Mouse (Mus musculus): ENCODE results near the gene Rxylt1.

The Rxylt1 gene

DNA sequence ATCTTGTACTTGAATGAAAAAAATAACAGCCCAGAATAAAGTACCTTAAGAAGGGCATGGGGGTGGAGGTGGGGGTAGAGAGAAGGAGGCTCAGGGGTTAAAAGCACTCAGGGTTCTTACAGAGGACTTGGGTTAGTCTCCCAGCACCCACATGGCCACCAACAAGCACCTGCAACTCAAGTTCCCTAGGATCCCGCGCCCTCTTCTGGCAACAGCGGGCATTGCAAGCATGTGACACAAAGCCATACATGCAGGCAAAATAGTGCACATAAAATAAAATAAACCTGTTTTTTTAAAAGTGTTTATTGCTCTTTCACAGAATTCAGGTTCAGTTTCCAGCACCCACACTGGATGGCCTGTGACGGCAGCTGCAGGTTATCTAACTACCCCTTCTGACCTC is 56.8 kb downstream of the Rxylt1 start:
- DNase-seq, result peak; percentile 57

DNA sequence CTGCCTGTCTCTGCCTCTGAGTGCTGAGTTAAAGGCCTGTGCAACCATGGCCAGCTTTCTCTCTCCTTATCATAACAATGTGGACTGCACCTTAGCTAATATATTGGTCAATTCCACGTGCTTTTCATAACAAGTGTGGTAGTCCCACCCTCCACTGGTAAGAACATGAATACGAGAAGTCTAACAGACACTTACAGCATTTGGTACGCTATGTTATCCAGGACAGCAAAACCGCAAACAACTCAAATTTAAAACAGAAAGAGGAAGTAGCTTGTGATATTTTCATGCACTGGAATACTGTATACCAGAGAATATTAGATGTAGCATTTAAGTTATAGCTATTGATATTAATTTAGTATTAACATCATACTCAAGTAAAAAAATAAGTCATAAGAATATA is 57.6 kb downstream of the Rxylt1 start:
- DNase-seq, result no peak

DNA sequence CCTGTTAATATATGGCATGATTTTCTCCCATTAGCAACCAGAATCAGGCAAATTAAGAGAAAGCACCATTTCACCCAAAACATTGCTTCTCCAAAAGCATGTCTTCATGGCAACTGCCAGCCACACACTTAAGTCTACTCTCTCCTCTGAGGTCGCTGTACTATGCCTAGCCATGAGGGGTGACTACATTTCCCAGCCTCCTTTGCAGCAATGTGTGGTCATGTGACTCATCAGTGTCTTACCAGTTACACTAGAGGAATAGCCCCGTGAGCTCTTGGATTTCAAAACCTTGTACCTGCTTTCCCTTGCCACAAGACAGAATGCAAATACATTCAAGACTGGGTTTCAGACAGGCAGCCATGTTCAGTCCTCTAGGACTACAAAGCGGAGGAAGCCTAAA is 58.6 kb downstream of the Rxylt1 start:
- DNase-seq, result no peak

DNA sequence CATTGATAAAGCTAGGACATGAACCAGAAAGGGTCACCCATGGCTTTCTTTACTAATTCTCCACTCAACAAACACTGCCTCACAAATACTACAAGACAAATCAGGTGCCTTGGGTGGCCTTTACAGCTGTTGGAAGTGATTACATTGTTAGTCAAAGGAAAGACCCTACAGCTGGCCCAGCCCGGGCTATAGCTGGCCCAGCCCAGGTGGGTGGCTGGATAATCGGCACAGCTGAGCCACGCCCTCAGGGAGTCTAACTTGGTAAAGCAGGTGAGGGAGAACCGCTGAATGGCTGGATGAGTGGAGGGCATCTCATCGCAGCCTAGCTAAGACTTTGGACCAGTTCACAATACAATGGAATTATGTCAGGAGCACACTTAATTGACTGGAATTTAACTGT is 63.9 kb downstream of the Rxylt1 start:
- DNase-seq, result no peak

DNA sequence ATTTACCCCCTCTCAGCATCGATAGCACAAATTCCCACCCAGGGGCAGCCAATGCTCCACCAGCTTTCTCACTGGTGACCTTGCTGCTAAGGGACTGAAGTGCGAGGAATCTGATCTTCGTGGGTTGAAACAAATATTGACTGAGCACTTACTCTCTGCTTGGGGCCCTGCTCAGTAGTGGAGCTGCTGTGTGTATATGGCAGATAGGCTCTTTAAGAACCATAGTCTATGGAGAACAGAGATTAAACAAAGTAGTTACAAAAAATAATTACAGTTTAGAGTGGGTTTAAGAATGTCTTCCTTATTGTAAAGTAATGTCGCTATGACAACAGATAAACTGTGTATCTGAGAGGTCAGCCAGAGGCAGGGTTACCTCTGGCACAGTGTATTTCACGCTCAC is 66.8 kb downstream of the Rxylt1 start:
- DNase-seq, result no peak

DNA sequence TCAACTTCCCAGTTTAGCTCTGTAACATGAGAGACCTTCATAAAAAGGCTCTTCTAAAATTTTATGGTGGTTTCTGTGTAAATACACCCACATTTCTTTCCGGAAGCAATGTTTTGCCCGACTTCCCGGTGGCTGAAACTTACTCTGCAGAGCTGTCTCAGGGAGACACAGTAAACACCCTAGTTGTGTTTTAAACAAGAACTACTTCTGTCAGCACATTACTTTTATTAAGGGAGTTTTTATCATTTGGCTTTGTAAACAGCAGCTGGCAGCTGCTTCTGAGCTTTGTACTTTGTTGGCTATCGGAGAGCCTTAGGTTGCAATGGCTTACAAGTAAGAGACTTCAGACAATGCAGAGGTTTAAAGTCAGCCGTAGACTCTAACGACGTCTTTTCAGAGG is 67.4 kb downstream of the Rxylt1 start:
- no peak for DNase-seq

Measured in thymus, postnatal 4 days (tissue).